Mouse (Mus musculus): ENCODE data around the gene Naa10. TPM values are rescaled to one million over a fixed set of nuclear protein-coding genes. Genes with fewer than 3 reads are reported as not detected.
A peak's percentile ranks its signal among the peaks of the same experiment; 100 is the strongest.

The Naa10 gene
- polyA plus RNA-seq, 1 experiment, result 3.7 TPM

GRCm38 (mm10) chrX:73914827-73915703 is 6.7 kb downstream of the Naa10 start:
- no peak for TF ChIP-seq CTCF (IDR thresholded peaks at IDR 0.05; ENCODE audit: control insufficient read depth, insufficient read depth, insufficient replicate concordance, low read depth, low read length)
- TF ChIP-seq POLR2A (IDR thresholded peaks at IDR 0.05; ENCODE audit: control insufficient read depth, low read depth, low read length), result 0 out of 2 replicates have a peak, but pooled peaks have one; percentile 36
- Histone ChIP-seq H3K36me3 (ENCODE audit: control insufficient read depth, insufficient read depth, low read length) (no peaks in the 10 kb centered on the region), H3K27me3 (ENCODE audit: control insufficient read depth, insufficient read depth, low read length) (no peaks in the 10 kb centered on the region), H3K4me1 (ENCODE audit: control insufficient read depth, insufficient read depth, low read length) (peaks cover 6% of the 10 kb centered on the region; the same call in 1 of the 2 replicates), H3K27ac (ENCODE audit: control insufficient read depth, insufficient read depth, low read depth, low read length) (peak overlapping the region; percentile 62), H3K4me3 (ENCODE audit: control insufficient read depth, low read depth, low read length) (peak overlapping the region; percentile 47)

GRCm38 (mm10) chrX:73911588-73911987 is 10.2 kb downstream of the Naa10 start:
- H3K4me3 ChIP-seq (ENCODE audit: control insufficient read depth, low read depth, low read length), result no peak overlapping the region
- H3K4me1 ChIP-seq (ENCODE audit: control insufficient read depth, insufficient read depth, low read length), result peaks cover 6% of the 10 kb centered on the region; the same call in 1 of the 2 replicates
- H3K27me3 ChIP-seq (ENCODE audit: control insufficient read depth, insufficient read depth, low read length), result no peaks in the 10 kb centered on the region
- no peaks in the 10 kb centered on the region for H3K36me3 ChIP-seq (ENCODE audit: control insufficient read depth, insufficient read depth, low read length)
- H3K27ac ChIP-seq (ENCODE audit: control insufficient read depth, insufficient read depth, low read depth, low read length), result no peak overlapping the region
- TF ChIP-seq CTCF (IDR thresholded peaks at IDR 0.05; ENCODE audit: control insufficient read depth, insufficient read depth, insufficient replicate concordance, low read depth, low read length), result no peak
- TF ChIP-seq POLR2A (IDR thresholded peaks at IDR 0.05; ENCODE audit: control insufficient read depth, low read depth, low read length), result no peak

- H3K4me1 ChIP-seq (ENCODE audit: control insufficient read depth, insufficient read depth, low read length), result peaks cover 6% of the 10 kb centered on the region; the same call in 1 of the 2 replicates
- no peak overlapping the region for H3K27ac ChIP-seq (ENCODE audit: control insufficient read depth, insufficient read depth, low read depth, low read length)
- H3K36me3 ChIP-seq (ENCODE audit: control insufficient read depth, insufficient read depth, low read length), result no peaks in the 10 kb centered on the region
- peak overlapping the region; percentile 40 for H3K4me3 ChIP-seq (ENCODE audit: control insufficient read depth, low read depth, low read length)
- H3K27me3 ChIP-seq (ENCODE audit: control insufficient read depth, insufficient read depth, low read length), result no peaks in the 10 kb centered on the region
- no peak for TF ChIP-seq CTCF (IDR thresholded peaks at IDR 0.05; ENCODE audit: control insufficient read depth, insufficient read depth, insufficient replicate concordance, low read depth, low read length)
- TF ChIP-seq POLR2A (IDR thresholded peaks at IDR 0.05; ENCODE audit: control insufficient read depth, low read depth, low read length), result no peak
These were observed 10.6 kb downstream of the Naa10 start for GRCm38 (mm10) chrX:73911156-73911555.

GRCm38 (mm10) chrX:73910451-73910850 is 11.3 kb downstream of the Naa10 start:
- H3K36me3 ChIP-seq (ENCODE audit: control insufficient read depth, insufficient read depth, low read length), result no peaks in the 10 kb centered on the region
- H3K4me1 ChIP-seq (ENCODE audit: control insufficient read depth, insufficient read depth, low read length), result peaks cover 6% of the 10 kb centered on the region; the same call in 1 of the 2 replicates
- H3K27me3 ChIP-seq (ENCODE audit: control insufficient read depth, insufficient read depth, low read length), result no peaks in the 10 kb centered on the region
- H3K4me3 ChIP-seq (ENCODE audit: control insufficient read depth, low read depth, low read length), result no peak overlapping the region
- H3K27ac ChIP-seq (ENCODE audit: control insufficient read depth, insufficient read depth, low read depth, low read length), result no peak overlapping the region
- TF ChIP-seq CTCF (IDR thresholded peaks at IDR 0.05; ENCODE audit: control insufficient read depth, insufficient read depth, insufficient replicate concordance, low read depth, low read length), result no peak
- no peak for TF ChIP-seq POLR2A (IDR thresholded peaks at IDR 0.05; ENCODE audit: control insufficient read depth, low read depth, low read length)

- no peak overlapping the region for H3K27ac ChIP-seq (ENCODE audit: control insufficient read depth, insufficient read depth, low read depth, low read length)
- no peak overlapping the region for H3K4me3 ChIP-seq (ENCODE audit: control insufficient read depth, low read depth, low read length)
- peaks cover 6% of the 10 kb centered on the region; the same call in 1 of the 2 replicates for H3K4me1 ChIP-seq (ENCODE audit: control insufficient read depth, insufficient read depth, low read length)
- H3K36me3 ChIP-seq (ENCODE audit: control insufficient read depth, insufficient read depth, low read length), result no peaks in the 10 kb centered on the region
- no peaks in the 10 kb centered on the region for H3K27me3 ChIP-seq (ENCODE audit: control insufficient read depth, insufficient read depth, low read length)
- TF ChIP-seq CTCF (IDR thresholded peaks at IDR 0.05; ENCODE audit: control insufficient read depth, insufficient read depth, insufficient replicate concordance, low read depth, low read length) (no peak), POLR2A (IDR thresholded peaks at IDR 0.05; ENCODE audit: control insufficient read depth, low read depth, low read length) (no peak)
These were observed 11.7 kb downstream of the Naa10 start for GRCm38 (mm10) chrX:73910049-73910448.

GRCm38 (mm10) chrX:73897959-73898358 is 23.8 kb downstream of the Naa10 start:
- H3K27ac ChIP-seq (ENCODE audit: control insufficient read depth, insufficient read depth, low read depth, low read length), result no peak overlapping the region
- H3K36me3 ChIP-seq (ENCODE audit: control insufficient read depth, insufficient read depth, low read length), result no peaks in the 10 kb centered on the region
- no peak for TF ChIP-seq CTCF (IDR thresholded peaks at IDR 0.05; ENCODE audit: control insufficient read depth, insufficient read depth, insufficient replicate concordance, low read depth, low read length)
- no peak for TF ChIP-seq POLR2A (IDR thresholded peaks at IDR 0.05; ENCODE audit: control insufficient read depth, low read depth, low read length)
- H3K4me1 ChIP-seq (ENCODE audit: control insufficient read depth, insufficient read depth, low read length), result no peaks in the 10 kb centered on the region
- no peak overlapping the region for H3K4me3 ChIP-seq (ENCODE audit: control insufficient read depth, low read depth, low read length)
- no peaks in the 10 kb centered on the region for H3K27me3 ChIP-seq (ENCODE audit: control insufficient read depth, insufficient read depth, low read length)

- no peak for TF ChIP-seq CTCF (IDR thresholded peaks at IDR 0.05; ENCODE audit: control insufficient read depth, insufficient read depth, insufficient replicate concordance, low read depth, low read length)
- no peak for TF ChIP-seq POLR2A (IDR thresholded peaks at IDR 0.05; ENCODE audit: control insufficient read depth, low read depth, low read length)
These were observed 26.0 kb downstream of the Naa10 start, which contains the start of gene L1cam for GRCm38 (mm10) chrX:73895719-73896118. L1cam (minus strand) TSS chrX:73896105.

More at GRCm38 (mm10) chrX:73895719-73896118, 26.0 kb downstream of the Naa10 start, which contains the start of gene L1cam:
- no peak within 1 kb of the TSS; the same call in 1 of the 2 replicates for H3K4me3 ChIP-seq (ENCODE audit: control insufficient read depth, low read depth, low read length)
- H3K27me3 ChIP-seq (ENCODE audit: control insufficient read depth, insufficient read depth, low read length), result no peaks in the 10 kb centered on the region
- no peaks in the 10 kb centered on the region for H3K4me1 ChIP-seq (ENCODE audit: control insufficient read depth, insufficient read depth, low read length)
- H3K36me3 ChIP-seq (ENCODE audit: control insufficient read depth, insufficient read depth, low read length), result no peaks in the 10 kb centered on the region
- H3K27ac ChIP-seq (ENCODE audit: control insufficient read depth, insufficient read depth, low read depth, low read length), result no peak within 1 kb of the TSS
